Mouse (Mus musculus): ENCODE data around the gene Mier2.

DNA sequence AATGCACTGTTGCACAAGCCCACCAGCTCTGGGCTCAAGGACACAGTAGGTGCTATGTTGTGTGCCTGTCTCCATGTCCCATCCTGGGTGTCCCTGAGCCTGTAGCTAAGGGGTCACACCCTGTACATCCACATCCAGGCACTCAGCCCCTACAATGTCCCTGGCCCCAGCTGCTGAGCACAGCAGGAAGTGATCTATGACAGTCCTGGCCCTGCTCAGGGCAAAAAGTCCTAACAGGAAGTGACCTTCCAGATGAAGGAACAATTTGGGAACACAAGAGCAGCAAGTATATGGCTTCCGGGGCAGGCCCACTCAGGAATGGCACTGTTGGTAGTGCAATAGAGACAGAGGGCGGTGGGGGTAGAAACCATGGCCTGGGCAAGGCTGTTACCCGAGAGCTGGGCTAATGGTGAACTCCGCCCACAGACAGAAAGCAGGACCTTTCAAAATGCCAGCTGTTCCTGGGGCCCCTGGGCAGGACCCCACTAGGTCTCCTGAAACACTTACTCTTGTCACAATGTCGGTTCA lies 7.8 kb downstream of the Mier2 start:
- TF ChIP-seq CTCF (IDR thresholded peaks at IDR 0.05; ENCODE audit: low read depth, low read length) (no peak), POLR2A (IDR thresholded peaks at IDR 0.05; ENCODE audit: insufficient read depth, low read length) (no peak), EP300 (IDR thresholded peaks at IDR 0.05; ENCODE audit: insufficient read depth, low read depth, low read length) (no peak)

Data from ES-Bruce4 (cell line).